Mouse (Mus musculus) cerebellum, adult 2 months (tissue): Measurements from ENCODE around the gene Rpl18. TPM values are rescaled to one million over a fixed set of nuclear protein-coding genes. Genes with fewer than 3 reads are reported as not detected.

Experiments used
- DNase-seq, 2 experiments: peaks; one replicate each; pipeline ENCODE4 v3.0.0; 2021
- H3K27ac ChIP-seq: fragments of 200-500 bp; 2 replicates; pipeline ENCODE4 v1.5.1; 2012; ENCODE audit warnings: low read length, control low read depth, inconsistent platforms; ENCODE audit not compliant: insufficient read depth
- H3K27me3 ChIP-seq: fragments of 200-500 bp; 2 replicates; pipeline ENCODE4 v1.6.1; 2012; ENCODE audit warnings: inconsistent platforms, mild to moderate bottlenecking, low read length, moderate library complexity; ENCODE audit not compliant: control insufficient read depth, insufficient read depth
- H3K4me1 ChIP-seq: fragments of 200-500 bp; 2 replicates; pipeline ENCODE4 v1.6.1; 2011; ENCODE audit warnings: low read length; ENCODE audit not compliant: control insufficient read depth, insufficient read depth
- H3K4me3 ChIP-seq: fragments of 200-500 bp; replicated peaks from 2 replicates; pipeline ENCODE3; 2011; ENCODE audit warnings: mild to moderate bottlenecking, low read depth, low read length, control low read depth; ENCODE audit not compliant: insufficient read depth
- CTCF ChIP-seq: fragments of 200-500 bp; IDR thresholded peaks from 2 replicates; pipeline ENCODE4 v1.5.1; 2011; ENCODE audit warnings: low read depth, mild to moderate bottlenecking, control low read depth, low read length, moderate library complexity, borderline replicate concordance; ENCODE audit not compliant: insufficient read depth
- POLR2A ChIP-seq: fragments of 200-500 bp; IDR thresholded peaks from 2 replicates; pipeline ENCODE4 v1.6.1; 2011; ENCODE audit warnings: low read length, control low read depth, borderline replicate concordance; ENCODE audit not compliant: insufficient read depth
- WGBS: fragments of 180-500 bp; shearing (Covaris S2); methylation state at CpG from one replicate; pipeline ENCODE4 v1.1.7; 2018; 5-methylcytosine and 5-hydroxymethylcytosine counted together
- polyA plus RNA-seq: library from polyadenylated mRNA; depleted of rRNA; stranded (reverse); fragments of >200 nt; gene quantifications from 2 replicates; pipeline ENCODE4 v1.2.3, GENCODE M21; 2012

Gene Rpl18
- polyA plus RNA-seq, 1 experiment = 359 TPM

DNA sequence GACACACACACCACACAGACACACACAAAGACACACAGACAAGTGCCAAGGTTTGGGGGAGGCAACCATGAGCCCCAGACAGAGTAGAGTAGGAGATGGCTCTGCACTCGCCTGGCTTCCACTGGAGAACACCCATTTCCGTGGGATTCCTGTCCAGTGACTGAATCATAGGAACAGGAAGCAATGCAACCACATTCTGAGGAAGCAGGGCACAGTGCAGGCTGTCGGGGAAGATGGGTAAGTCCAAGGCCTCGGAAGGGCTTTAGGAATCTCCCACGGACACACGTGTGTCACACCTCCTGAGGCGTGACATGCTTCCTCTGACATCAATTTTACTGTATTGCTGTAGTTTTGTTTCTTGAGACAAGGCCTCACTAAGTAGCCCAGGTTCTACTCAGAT, 32.9 kb downstream of the Rpl18 start:
- TF ChIP-seq CTCF (no peak), POLR2A (no peak)
- 82% methylated on average over 7 of the region's 7 CpGs for WGBS
- H3K4me1 ChIP-seq = no peaks in the 10 kb centered on the region
- no peak overlapping the region for H3K4me3 ChIP-seq
- H3K27ac ChIP-seq = no peak overlapping the region
- no peaks in the 10 kb centered on the region for H3K27me3 ChIP-seq
- no peak for DNase-seq

DNA sequence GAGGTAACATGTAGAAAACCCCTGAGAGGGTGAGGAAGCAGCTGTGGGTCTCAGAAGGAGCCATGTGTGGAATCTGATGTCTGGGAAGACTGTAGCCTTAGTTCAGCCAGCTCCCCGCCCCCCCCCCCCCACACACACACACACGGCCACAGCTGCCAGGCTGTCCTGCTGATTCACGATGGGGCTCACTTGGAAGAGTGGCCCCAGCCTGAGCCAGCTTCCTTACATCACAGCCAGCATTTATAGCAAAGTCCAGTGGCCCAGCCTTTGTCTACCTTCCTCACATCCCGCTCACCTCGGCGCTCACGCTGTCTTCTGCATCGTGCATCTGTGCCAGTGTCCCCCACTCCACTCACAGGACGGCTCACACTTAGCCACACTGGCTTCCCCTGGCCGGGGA, 34.1 kb downstream of the Rpl18 start:
- TF ChIP-seq POLR2A (no peak), CTCF (no peak)
- 31% methylated on average over 10 of the region's 10 CpGs for WGBS

DNA sequence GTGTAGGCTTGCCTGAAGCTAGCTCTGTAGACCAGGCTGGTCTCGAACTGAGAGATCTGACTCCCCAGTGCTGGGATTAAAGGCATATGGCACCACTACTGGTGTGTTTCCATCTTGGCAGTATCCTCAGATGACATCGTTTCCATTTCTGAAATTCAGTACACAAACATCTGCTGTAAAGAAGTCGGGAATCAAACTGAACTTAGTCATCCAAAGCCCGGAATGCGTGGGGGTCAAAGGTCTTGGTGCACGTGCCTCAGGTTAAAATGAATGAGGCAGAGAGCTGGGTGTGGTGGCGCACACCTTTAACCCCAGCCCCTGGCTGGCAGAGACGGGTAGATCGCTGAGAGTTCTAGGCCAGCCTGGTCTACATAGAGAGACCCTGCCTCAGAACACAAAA, 34.9 kb downstream of the Rpl18 start:
- 69% methylated on average over 9 of the region's 9 CpGs for WGBS
- no peak overlapping the region for H3K4me3 ChIP-seq

More for the DNA sequence above, 34.1 kb downstream of the Rpl18 start:
- Histone ChIP-seq H3K4me3 (no peak overlapping the region), H3K27ac (no peak overlapping the region), H3K4me1 (no peaks in the 10 kb centered on the region), H3K27me3 (no peaks in the 10 kb centered on the region)
- DNase-seq = no peak

DNA sequence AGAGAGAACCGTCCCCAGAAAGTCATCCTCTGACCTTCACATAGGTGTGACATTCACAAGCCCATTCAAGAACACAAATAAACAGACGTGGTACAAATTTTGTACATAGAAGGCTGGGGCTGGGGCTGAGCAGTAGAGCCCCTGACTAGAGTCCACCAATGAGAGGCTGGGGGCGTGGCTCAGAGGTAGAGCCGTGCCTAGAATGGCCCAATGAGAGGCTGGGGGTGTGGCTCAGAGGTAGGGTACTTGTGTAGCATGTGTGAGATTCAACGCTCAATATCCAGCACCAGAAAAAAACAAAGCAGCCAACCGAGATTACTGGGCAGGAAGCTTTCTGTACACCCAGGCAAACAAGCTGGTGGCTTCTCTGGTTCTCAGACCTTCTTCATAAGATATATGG, 40.4 kb downstream of the Rpl18 start:
- no peak for TF ChIP-seq CTCF
- H3K27ac ChIP-seq = no peak overlapping the region
- no peaks in the 10 kb centered on the region for H3K27me3 ChIP-seq
- 63% methylated on average over 6 of the region's 6 CpGs for WGBS
- no peak overlapping the region for H3K4me3 ChIP-seq
- H3K4me1 ChIP-seq = no peaks in the 10 kb centered on the region
- DNase-seq = no peak

More for the DNA sequence above, 34.9 kb downstream of the Rpl18 start:
- DNase-seq = no peak
- Histone ChIP-seq H3K27me3 (no peaks in the 10 kb centered on the region), H3K4me1 (no peaks in the 10 kb centered on the region), H3K27ac (no peak overlapping the region)
- no peak for TF ChIP-seq POLR2A
- TF ChIP-seq CTCF = no peak

DNA sequence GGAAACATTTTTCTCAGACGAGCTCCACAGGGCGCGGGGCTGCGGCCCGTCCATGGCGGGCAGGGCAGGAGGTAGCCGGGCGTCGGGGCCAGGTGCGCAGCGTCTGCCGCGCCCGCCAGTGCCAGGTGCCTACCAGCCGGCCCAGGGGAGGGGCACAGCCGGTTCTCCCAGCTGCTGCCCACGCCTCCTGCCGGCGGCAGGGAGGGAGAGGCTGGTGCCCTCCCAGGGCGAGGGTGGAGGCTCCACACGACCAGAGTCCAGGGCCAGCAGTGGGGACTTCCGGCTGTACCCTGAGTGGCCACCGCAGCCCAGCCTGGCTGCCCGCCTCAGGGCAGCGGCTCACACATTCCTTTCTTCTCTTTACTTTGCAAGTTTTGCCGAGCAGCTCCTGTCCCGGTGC, 44.1 kb downstream of the Rpl18 start:
- H3K4me3 ChIP-seq = no peak overlapping the region
- WGBS = 3% methylated on average over 26 of the region's 27 CpGs

DNA sequence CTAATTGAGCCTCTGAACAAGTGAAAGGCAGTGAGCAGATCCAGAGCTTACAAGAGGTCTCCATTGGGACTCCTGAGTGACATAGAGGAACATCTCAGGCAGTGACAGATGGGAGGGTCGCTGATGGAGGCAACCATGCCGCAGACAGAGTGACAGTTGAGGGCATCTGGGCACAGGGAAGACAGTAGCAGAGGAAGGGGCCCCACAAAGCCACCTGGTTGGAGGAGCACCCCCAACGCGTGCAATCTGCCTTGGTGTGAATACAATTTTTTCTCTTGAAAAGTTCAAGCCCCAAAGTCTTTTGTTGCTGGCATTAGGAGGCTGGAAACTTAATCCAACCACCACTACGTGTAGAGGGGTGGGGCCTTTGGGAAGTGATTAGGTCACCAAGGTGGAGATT, 44.9 kb downstream of the Rpl18 start:
- Histone ChIP-seq H3K27ac (no peak overlapping the region), H3K4me3 (no peak overlapping the region), H3K4me1 (no peaks in the 10 kb centered on the region), H3K27me3 (no peaks in the 10 kb centered on the region)
- DNase-seq = no peak
- TF ChIP-seq CTCF = no peak
- no peak for TF ChIP-seq POLR2A
- WGBS = 55% methylated on average over 5 of the region's 5 CpGs

More for the DNA sequence above, 44.1 kb downstream of the Rpl18 start:
- DNase-seq = peak in 1 of 2 experiments; percentile 17
- no peak for TF ChIP-seq POLR2A
- TF ChIP-seq CTCF = no peak
- Histone ChIP-seq H3K27me3 (no peaks in the 10 kb centered on the region), H3K4me1 (no peaks in the 10 kb centered on the region), H3K27ac (no peak overlapping the region)

DNA sequence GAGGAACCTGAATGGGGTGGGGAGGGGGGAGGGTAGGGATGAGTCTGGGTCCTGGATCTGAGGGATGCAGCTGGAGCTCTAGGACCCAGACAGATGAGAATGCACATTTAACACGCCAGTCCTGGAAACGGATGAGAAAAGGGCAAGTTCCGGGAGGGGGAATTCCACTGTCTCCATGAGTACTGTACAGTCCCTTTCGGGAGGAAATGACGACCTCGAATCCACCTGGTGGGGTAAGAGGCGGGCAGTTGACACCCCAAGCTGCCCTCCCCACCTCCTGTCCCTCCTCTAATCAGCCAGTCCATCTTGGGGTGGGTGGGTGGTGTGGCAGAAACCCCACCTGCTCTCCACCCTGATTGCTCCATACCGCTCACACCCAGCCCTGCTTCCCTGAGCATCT, 50.7 kb downstream of the Rpl18 start:
- TF ChIP-seq POLR2A (no peak), CTCF (no peak)
- 63% methylated on average over 8 of the region's 8 CpGs for WGBS
- no peak overlapping the region for H3K27ac ChIP-seq
- no peaks in the 10 kb centered on the region for H3K27me3 ChIP-seq
- no peak overlapping the region for H3K4me3 ChIP-seq
- H3K4me1 ChIP-seq = no peaks in the 10 kb centered on the region
- DNase-seq = no peak

DNA sequence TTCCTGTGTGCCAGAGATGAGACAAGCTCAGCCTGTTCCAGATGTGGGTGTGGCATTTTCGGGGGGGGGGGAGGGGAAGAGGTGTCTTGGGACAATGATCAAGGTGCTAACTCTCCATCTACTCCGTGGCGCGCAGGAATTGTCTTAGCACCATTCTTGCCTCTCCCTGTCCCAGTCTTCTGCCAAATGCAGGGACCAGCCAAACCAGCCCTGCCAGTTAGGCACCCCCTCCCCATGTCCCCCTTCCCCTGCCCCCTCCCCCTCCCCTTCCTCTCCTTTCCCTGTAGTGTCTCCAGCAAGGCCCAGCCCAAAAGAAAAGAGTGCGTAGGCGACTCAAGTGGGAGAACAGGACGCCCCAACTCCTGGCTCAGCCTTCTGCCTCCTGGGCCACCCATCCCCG, 51.5 kb downstream of the Rpl18 start:
- 61% methylated on average over 8 of the region's 8 CpGs for WGBS
- no peaks in the 10 kb centered on the region for H3K4me1 ChIP-seq
- no peak overlapping the region for H3K4me3 ChIP-seq
- H3K27ac ChIP-seq = no peak overlapping the region
- no peak for DNase-seq
- TF ChIP-seq CTCF (no peak), POLR2A (no peak)
- H3K27me3 ChIP-seq = no peaks in the 10 kb centered on the region
